Mouse (Mus musculus) gonadal fat pad, adult 2 months (tissue): ENCODE measurements at regions not wholly inside any gene's neighbourhood (a gene's known extent, or its start where the extent isn't known, plus 50 kb on each side); places are given as distances from the start of the nearest gene placed in this dataset.

ENCODE experiments used
- DNase-seq: peaks from one replicate; pipeline ENCODE4 v3.0.0-alpha.2; 2012; ENCODE audit warnings: low read depth

GRCm38 (mm10) chr5:112020882-112021281, 231.4 kb downstream of the Cryba4 start:
- no peak for DNase-seq

- no peak for DNase-seq
Observed at GRCm38 (mm10) chr5:112029955-112030354, 222.4 kb downstream of the Cryba4 start.

- DNase-seq = no peak
Observed at GRCm38 (mm10) chr5:112032036-112032435, 220.3 kb downstream of the Cryba4 start.

GRCm38 (mm10) chr5:112035426-112035825, 216.9 kb downstream of the Cryba4 start:
- DNase-seq = no peak

- DNase-seq = no peak
Observed at GRCm38 (mm10) chr5:112037080-112037479, 215.2 kb downstream of the Cryba4 start.

- DNase-seq = no peak
Observed at GRCm38 (mm10) chr5:112039645-112040372, 212.5 kb downstream of the Cryba4 start.

- DNase-seq = no peak
Observed at GRCm38 (mm10) chr5:112040678-112041077, 211.6 kb downstream of the Cryba4 start.

- no peak for DNase-seq
Observed at GRCm38 (mm10) chr5:112041285-112041684, 211.0 kb downstream of the Cryba4 start.

- no peak for DNase-seq
Observed at GRCm38 (mm10) chr5:112042236-112042635, 210.1 kb downstream of the Cryba4 start.

- DNase-seq = no peak
Observed at GRCm38 (mm10) chr5:112050046-112050782, 202.1 kb downstream of the Cryba4 start.

- DNase-seq = no peak
Observed at GRCm38 (mm10) chr5:112050906-112051305, 201.4 kb downstream of the Cryba4 start.

GRCm38 (mm10) chr5:112051786-112052185, 200.5 kb downstream of the Cryba4 start:
- DNase-seq = no peak

GRCm38 (mm10) chr5:112053600-112054155, 198.6 kb downstream of the Cryba4 start:
- no peak for DNase-seq

GRCm38 (mm10) chr5:112055018-112055417, 197.3 kb downstream of the Cryba4 start:
- DNase-seq = no peak

- DNase-seq = no peak
Observed at GRCm38 (mm10) chr5:112069917-112070316, 182.4 kb downstream of the Cryba4 start.

GRCm38 (mm10) chr5:112072456-112072855, 179.9 kb downstream of the Cryba4 start:
- no peak for DNase-seq

- DNase-seq = no peak
Observed at GRCm38 (mm10) chr5:112077097-112077496, 175.2 kb downstream of the Cryba4 start.

- no peak for DNase-seq
Observed at GRCm38 (mm10) chr5:112077840-112078600, 174.3 kb downstream of the Cryba4 start.

GRCm38 (mm10) chr5:112081006-112081405, 171.3 kb downstream of the Cryba4 start:
- no peak for DNase-seq

GRCm38 (mm10) chr5:112091867-112092535, 160.3 kb downstream of the Cryba4 start:
- DNase-seq = no peak

GRCm38 (mm10) chr5:112093905-112094571, 158.3 kb downstream of the Cryba4 start:
- no peak for DNase-seq
